Mouse (Mus musculus) olfactory bulb, adult 2 months (tissue): Measurements from ENCODE around the gene Itga1. TPM values are rescaled to one million over a fixed set of nuclear protein-coding genes. Genes with fewer than 3 reads are reported as not detected.

Source experiments
- H3K27ac ChIP-seq: fragments of 200-500 bp; 2 replicates; pipeline ENCODE4 v1.5.1; 2012; ENCODE audit warnings: low read depth, low read length; ENCODE audit not compliant: insufficient read depth
- H3K4me1 ChIP-seq: fragments of 200-500 bp; 2 replicates; pipeline ENCODE4 v1.6.1; 2012; ENCODE audit warnings: low read length; ENCODE audit not compliant: control insufficient read depth, insufficient read depth
- H3K4me3 ChIP-seq: fragments of 200-500 bp; 2 replicates; pipeline ENCODE4 v1.5.1; 2012; ENCODE audit warnings: mild to moderate bottlenecking, low read depth, low read length, moderate library complexity; ENCODE audit not compliant: insufficient read depth
- CTCF ChIP-seq: fragments of 200-500 bp; IDR thresholded peaks from 2 replicates; pipeline ENCODE4 v1.5.1; 2012; ENCODE audit warnings: low read depth, mild to moderate bottlenecking, low read length, moderate library complexity; ENCODE audit not compliant: insufficient read depth
- POLR2A ChIP-seq: fragments of 200-500 bp; IDR thresholded peaks from 2 replicates; pipeline ENCODE4 v1.6.1; 2012; ENCODE audit warnings: mild to moderate bottlenecking, low read depth, low read length, moderate library complexity; ENCODE audit not compliant: insufficient read depth
- WGBS: fragments of 180-500 bp; shearing (Covaris S2); methylation state at CpG from one replicate; pipeline ENCODE4 v1.1.7; 2018; 5-methylcytosine and 5-hydroxymethylcytosine counted together
- polyA plus RNA-seq: library from polyadenylated mRNA; stranded (reverse); fragments of >200 nt; gene quantifications from 2 replicates; pipeline ENCODE4 v1.2.4, GENCODE M21; 2012; ENCODE audit warnings: low replicate concordance; ENCODE audit not compliant: missing spikeins, insufficient read depth, insufficient read length

Itga1 gene
- polyA plus RNA-seq, 1 experiment: not detected

GRCm38 (mm10) chr13:115102754-115103153 is 990 bp upstream of the Itga1 start:
- H3K4me3 ChIP-seq: no peak overlapping the region
- 95% methylated on average over 2 of the region's 2 CpGs for WGBS
- no peak overlapping the region for H3K27ac ChIP-seq
- H3K4me1 ChIP-seq: peaks cover 10% of the 10 kb centered on the region
- TF ChIP-seq CTCF (no peak), POLR2A (no peak)

- no peak overlapping the region for H3K27ac ChIP-seq
- no peak for TF ChIP-seq POLR2A
- no peak for TF ChIP-seq CTCF
- WGBS: 29% methylated on average over 11 of the region's 11 CpGs
- peaks cover 10% of the 10 kb centered on the region for H3K4me1 ChIP-seq
- H3K4me3 ChIP-seq: no peak overlapping the region
Measured at GRCm38 (mm10) chr13:115100381-115101177, 1.2 kb downstream of the Itga1 start.

- H3K4me1 ChIP-seq: peaks cover 10% of the 10 kb centered on the region
- no peak overlapping the region for H3K27ac ChIP-seq
- H3K4me3 ChIP-seq: no peak overlapping the region
- 86% methylated on average over 9 of the region's 9 CpGs for WGBS
- TF ChIP-seq POLR2A (no peak), CTCF (no peak)
Measured at GRCm38 (mm10) chr13:115099381-115099780, 2.4 kb downstream of the Itga1 start.

- H3K4me1 ChIP-seq: peaks cover 10% of the 10 kb centered on the region
- H3K27ac ChIP-seq: no peak overlapping the region
- WGBS: 93% methylated on average over 3 of the region's 3 CpGs
- TF ChIP-seq CTCF (no peak), POLR2A (no peak)
- no peak overlapping the region for H3K4me3 ChIP-seq
Measured at GRCm38 (mm10) chr13:115098227-115098626, 3.5 kb downstream of the Itga1 start.

GRCm38 (mm10) chr13:115096965-115097364 is 4.8 kb downstream of the Itga1 start:
- 42% methylated on average over 5 of the region's 5 CpGs for WGBS
- H3K4me3 ChIP-seq: no peak overlapping the region
- H3K4me1 ChIP-seq: peaks cover 8% of the 10 kb centered on the region
- TF ChIP-seq CTCF (no peak), POLR2A (no peak)
- H3K27ac ChIP-seq: no peak overlapping the region

GRCm38 (mm10) chr13:115096216-115096615 is 5.5 kb downstream of the Itga1 start:
- H3K4me3 ChIP-seq: no peak overlapping the region
- TF ChIP-seq POLR2A (no peak), CTCF (no peak)
- H3K27ac ChIP-seq: no peak overlapping the region
- WGBS: 42% methylated on average over 2 of the region's 2 CpGs
- H3K4me1 ChIP-seq: peaks cover under 1% of the 10 kb centered on the region; the same call in 1 of the 2 replicates

GRCm38 (mm10) chr13:115095392-115095791 is 6.4 kb downstream of the Itga1 start:
- 98% methylated on average over 2 of the region's 2 CpGs for WGBS
- TF ChIP-seq POLR2A: no peak
- no peak for TF ChIP-seq CTCF
- Histone ChIP-seq H3K4me1 (no peaks in the 10 kb centered on the region), H3K4me3 (no peak overlapping the region), H3K27ac (no peak overlapping the region)

- Histone ChIP-seq H3K4me1 (peaks cover 10% of the 10 kb centered on the region; the same call in 1 of the 2 replicates), H3K4me3 (no peak overlapping the region), H3K27ac (no peak overlapping the region)
- TF ChIP-seq CTCF (no peak), POLR2A (no peak)
- 72% methylated on average over 3 of the region's 3 CpGs for WGBS
Measured at GRCm38 (mm10) chr13:115091511-115091910, 10.3 kb downstream of the Itga1 start.

GRCm38 (mm10) chr13:115090977-115091445 is 10.8 kb downstream of the Itga1 start:
- Histone ChIP-seq H3K4me1 (peaks cover 10% of the 10 kb centered on the region; the same call in 1 of the 2 replicates), H3K27ac (no peak overlapping the region; the same call in 1 of the 2 replicates), H3K4me3 (no peak overlapping the region)
- TF ChIP-seq CTCF (no peak), POLR2A (no peak)
- WGBS: 44% methylated on average over 9 of the region's 9 CpGs
